Mouse (Mus musculus): ENCODE results near the gene Ccnb2. TPM values are rescaled to one million over a fixed set of nuclear protein-coding genes. Genes with fewer than 3 reads are reported as not detected.

Ccnb2 gene
- polyA plus RNA-seq, 1 experiment from 2014 or later, result 215 TPM

DNA sequence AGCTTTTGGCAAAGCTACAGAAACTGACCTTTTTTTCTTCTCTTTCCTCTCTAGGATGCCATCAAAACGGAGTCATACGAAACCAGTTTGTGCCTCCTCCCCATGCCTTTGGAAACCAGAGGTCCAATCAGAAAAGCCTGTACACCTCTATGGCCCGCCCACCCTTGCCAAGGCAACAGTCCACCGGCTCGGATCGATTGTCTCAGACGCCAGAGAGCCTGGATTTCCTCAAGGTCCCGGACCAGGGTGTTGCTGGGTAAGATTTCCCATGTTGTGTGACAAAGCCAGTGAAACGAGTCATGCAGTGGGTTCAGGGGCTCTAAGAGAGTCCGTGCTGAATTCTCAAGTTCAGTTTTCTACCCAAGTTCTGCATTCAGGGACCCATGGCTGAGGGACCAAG lies 37.6 kb downstream of the Ccnb2 start:
- Histone ChIP-seq H3K4me1 (replicated peaks) (no peaks in the 10 kb centered on the region), H3K36me3 (peaks cover 38% of the 10 kb centered on the region), H3K27ac (no peak overlapping the region), H3K27me3 (no peaks in the 10 kb centered on the region), H3K4me3 (replicated peaks) (no peak overlapping the region), H3K9me3 (no peaks in the 10 kb centered on the region), H3K9ac (replicated peaks) (no peak overlapping the region), H3K4me2 (no peak overlapping the region)
- WGBS, result 64% methylated on average over 10 of the region's 10 CpGs
- ATAC-seq (ENCODE audit: insufficient number of reproducible peaks, insufficient read depth, low FRiP score, low TSS enrichment, low read depth), result no peak

- Histone ChIP-seq H3K4me3 (replicated peaks) (no peak overlapping the region), H3K9ac (replicated peaks) (no peak overlapping the region), H3K4me2 (no peak overlapping the region), H3K27me3 (no peaks in the 10 kb centered on the region), H3K4me1 (replicated peaks) (no peaks in the 10 kb centered on the region), H3K27ac (no peak overlapping the region), H3K9me3 (no peaks in the 10 kb centered on the region), H3K36me3 (peaks cover 53% of the 10 kb centered on the region)
- WGBS, result 86% methylated on average over 12 of the region's 12 CpGs
- ATAC-seq (ENCODE audit: insufficient number of reproducible peaks, insufficient read depth, low FRiP score, low TSS enrichment, low read depth), result no peak
Observed at GRCm38 (mm10) chr9:70382091-70382490, 39.3 kb downstream of the Ccnb2 start.

- Histone ChIP-seq H3K4me3 (replicated peaks) (no peak overlapping the region), H3K27ac (no peak overlapping the region), H3K27me3 (no peaks in the 10 kb centered on the region), H3K9me3 (no peaks in the 10 kb centered on the region), H3K4me2 (no peak overlapping the region), H3K4me1 (replicated peaks) (no peaks in the 10 kb centered on the region), H3K36me3 (peaks cover 61% of the 10 kb centered on the region), H3K9ac (replicated peaks) (no peak overlapping the region)
- ATAC-seq (ENCODE audit: insufficient number of reproducible peaks, insufficient read depth, low FRiP score, low TSS enrichment, low read depth), result no peak
- 52% methylated on average over 7 of the region's 7 CpGs for WGBS
Observed at GRCm38 (mm10) chr9:70379502-70380467, 41.6 kb downstream of the Ccnb2 start.

GRCm38 (mm10) chr9:70371638-70372037 lies 49.7 kb downstream of the Ccnb2 start:
- H3K4me3 ChIP-seq (replicated peaks), result no peak overlapping the region
- peaks cover 60% of the 10 kb centered on the region for H3K36me3 ChIP-seq
- 71% methylated on average over 5 of the region's 5 CpGs for WGBS
- H3K9me3 ChIP-seq, result no peaks in the 10 kb centered on the region
- H3K27ac ChIP-seq, result no peak overlapping the region
- H3K4me2 ChIP-seq, result no peak overlapping the region
- no peaks in the 10 kb centered on the region for H3K4me1 ChIP-seq (replicated peaks)
- H3K27me3 ChIP-seq, result no peaks in the 10 kb centered on the region
- no peak for ATAC-seq (ENCODE audit: insufficient number of reproducible peaks, insufficient read depth, low FRiP score, low TSS enrichment, low read depth)
- H3K9ac ChIP-seq (replicated peaks), result no peak overlapping the region

DNA sequence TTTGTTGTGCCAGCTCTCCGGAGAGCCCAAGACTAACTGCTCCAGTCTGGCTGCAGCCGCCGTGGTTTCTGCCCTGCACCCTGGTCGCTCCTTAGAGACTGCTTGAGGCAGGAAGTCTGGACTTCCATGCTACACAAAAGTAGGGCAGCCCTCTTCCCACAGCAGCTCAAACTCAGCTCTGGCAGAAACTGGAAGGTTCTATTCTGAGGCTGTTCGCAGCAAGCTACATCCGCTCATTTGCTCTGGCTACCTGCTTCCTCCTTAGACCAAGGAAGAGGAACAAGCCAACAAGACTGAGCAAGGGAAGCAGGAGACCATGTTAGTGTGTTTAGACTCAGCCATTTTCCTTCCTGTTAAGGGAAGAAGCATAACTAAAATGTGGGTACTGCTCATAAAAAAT lies 54.4 kb downstream of the Ccnb2 start:
- no peak overlapping the region for H3K9ac ChIP-seq (replicated peaks)
- 94% methylated on average over 6 of the region's 6 CpGs for WGBS
- no peaks in the 10 kb centered on the region for H3K27me3 ChIP-seq
- H3K9me3 ChIP-seq, result no peaks in the 10 kb centered on the region
- no peak overlapping the region for H3K4me3 ChIP-seq (replicated peaks)
- no peak for ATAC-seq (ENCODE audit: insufficient number of reproducible peaks, insufficient read depth, low FRiP score, low TSS enrichment, low read depth)
- no peaks in the 10 kb centered on the region for H3K4me1 ChIP-seq (replicated peaks)
- no peak overlapping the region for H3K4me2 ChIP-seq
- H3K36me3 ChIP-seq, result peaks cover 84% of the 10 kb centered on the region
- H3K27ac ChIP-seq, result no peak overlapping the region

GRCm38 (mm10) chr9:70365915-70366314 lies 55.4 kb downstream of the Ccnb2 start:
- Histone ChIP-seq H3K4me1 (replicated peaks) (no peaks in the 10 kb centered on the region), H3K4me3 (replicated peaks) (no peak overlapping the region), H3K36me3 (peaks cover 82% of the 10 kb centered on the region), H3K9me3 (no peaks in the 10 kb centered on the region), H3K27ac (no peak overlapping the region), H3K27me3 (no peaks in the 10 kb centered on the region), H3K4me2 (no peak overlapping the region), H3K9ac (replicated peaks) (no peak overlapping the region)
- ATAC-seq (ENCODE audit: insufficient number of reproducible peaks, insufficient read depth, low FRiP score, low TSS enrichment, low read depth), result no peak
- 83% methylated on average over 2 of the region's 2 CpGs for WGBS

DNA sequence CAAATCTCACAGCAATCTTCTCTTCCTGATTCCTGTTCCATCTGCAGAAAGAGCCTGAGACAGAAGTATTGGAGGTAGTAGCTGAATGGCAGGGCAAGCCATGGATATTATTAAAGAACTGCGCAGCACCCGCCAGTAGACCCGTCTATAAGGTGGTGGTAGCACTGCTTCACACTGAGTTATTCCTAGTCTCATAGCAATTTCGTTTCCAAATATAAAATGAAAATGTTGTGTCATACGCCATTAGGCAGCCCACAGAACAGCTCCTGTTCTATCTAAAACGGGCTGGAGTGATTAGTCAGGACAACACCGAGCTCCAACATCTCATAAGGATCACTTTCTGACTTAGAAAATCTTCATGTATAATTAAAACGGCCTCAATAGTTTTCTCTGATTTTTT lies 56.6 kb downstream of the Ccnb2 start:
- Histone ChIP-seq H3K4me2 (no peak overlapping the region), H3K9ac (replicated peaks) (no peak overlapping the region), H3K36me3 (peaks cover 77% of the 10 kb centered on the region), H3K4me1 (replicated peaks) (no peaks in the 10 kb centered on the region), H3K27me3 (no peaks in the 10 kb centered on the region), H3K27ac (no peak overlapping the region), H3K4me3 (replicated peaks) (no peak overlapping the region), H3K9me3 (no peaks in the 10 kb centered on the region)
- ATAC-seq (ENCODE audit: insufficient number of reproducible peaks, insufficient read depth, low FRiP score, low TSS enrichment, low read depth), result no peak
- WGBS, result 95% methylated on average over 8 of the region's 8 CpGs

GRCm38 (mm10) chr9:70359402-70360131 lies 61.8 kb downstream of the Ccnb2 start:
- Histone ChIP-seq H3K4me2 (no peak overlapping the region), H3K27me3 (no peaks in the 10 kb centered on the region), H3K4me1 (replicated peaks) (peaks cover 2% of the 10 kb centered on the region; the same call in 1 of the 2 replicates), H3K9me3 (peaks cover 6% of the 10 kb centered on the region), H3K9ac (replicated peaks) (no peak overlapping the region), H3K36me3 (peaks cover 62% of the 10 kb centered on the region), H3K27ac (no peak overlapping the region), H3K4me3 (replicated peaks) (no peak overlapping the region)
- no peak for ATAC-seq (ENCODE audit: insufficient number of reproducible peaks, insufficient read depth, low FRiP score, low TSS enrichment, low read depth)
- WGBS, result 93% methylated on average over 2 of the region's 2 CpGs

Small RNAs within 50 kb of the gene (microRNA-seq; reads per million reads assigned to microRNA genes)
- gene Mir5626, result 5.6 reads per million, percentile 17 among the genes with 10 or more reads in this experiment

Other genes with a start within 250 kb of the Ccnb2 start
- 24.6 and 26.8 TPM in 2 replicates for gene Myo1e, start 214.2 kb downstream of the Ccnb2 start, polyA plus RNA-seq (2016; fragmentation: Nextera tagmentation; extraction: Ambion mirVana)
- gene Rnf111, start 82.2 kb upstream of the Ccnb2 start, polyA plus RNA-seq (2016; fragmentation: Nextera tagmentation; extraction: Ambion mirVana), result 30.9 TPM in 2 replicates
- 68.9 and 74.0 TPM in 2 replicates for gene Sltm, start 121.2 kb upstream of the Ccnb2 start, polyA plus RNA-seq (2016; fragmentation: Nextera tagmentation; extraction: Ambion mirVana)
- 0.18 and 0.35 TPM in 2 replicates for gene Gm10642, start 234.7 kb upstream of the Ccnb2 start, polyA plus RNA-seq (2016; fragmentation: Nextera tagmentation; extraction: Ambion mirVana)
- gene Mindy2, start 235.6 kb upstream of the Ccnb2 start, polyA plus RNA-seq (2016; fragmentation: Nextera tagmentation; extraction: Ambion mirVana), result 7.6 and 8.0 TPM in 2 replicates